Mouse (Mus musculus): ENCODE results near the gene Cd300lb. TPM values are rescaled to one million over a fixed set of nuclear protein-coding genes. Genes with fewer than 3 reads are reported as not detected.
A peak's percentile ranks its signal among the peaks of the same experiment; 100 is the strongest.

The Cd300lb gene
- polyA plus RNA-seq (2012; rRNA removed): 0.04 and 0.07 TPM in 2 replicates

DNA sequence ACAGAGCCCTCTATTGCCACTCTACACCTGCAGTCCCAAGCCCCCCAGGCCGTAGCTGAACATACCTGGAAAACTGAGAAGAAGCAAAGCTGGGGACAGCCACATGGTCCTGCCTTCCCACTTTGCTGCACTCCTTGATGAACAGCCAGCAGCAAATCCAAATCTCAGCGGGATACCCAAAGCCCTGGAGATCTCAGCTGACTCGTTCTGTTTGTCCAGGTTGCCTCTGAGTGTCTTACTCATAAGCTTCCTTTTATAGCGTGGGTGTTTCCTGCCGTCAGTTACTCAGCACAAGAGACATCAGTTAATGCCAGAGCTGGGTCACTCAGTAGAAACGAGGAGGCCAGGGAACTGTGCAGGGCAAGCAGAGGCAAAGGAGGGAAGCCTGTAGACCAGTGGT, at the start of gene Cd300lb:
Cd300lb (minus strand) TSS at position 243 of the 400 bp plus-strand sequence.
- TF ChIP-seq POLR2A (IDR thresholded peaks at IDR 0.05; ENCODE audit: borderline replicate concordance, extremely low read depth, insufficient read depth, insufficient read length, poor library complexity, severe bottlenecking) (no peak), CTCF (IDR thresholded peaks at IDR 0.05; ENCODE audit: borderline replicate concordance, extremely low read depth, insufficient read depth, insufficient read length) (no peak)
- no peak for DNase-seq (ENCODE audit: low read depth)

GRCm38 (mm10) chr11:114981866-114982265, 47.7 kb upstream of the Cd300lb start:
- TF ChIP-seq CTCF (IDR thresholded peaks at IDR 0.05; ENCODE audit: borderline replicate concordance, extremely low read depth, insufficient read depth, insufficient read length) (no peak), POLR2A (IDR thresholded peaks at IDR 0.05; ENCODE audit: borderline replicate concordance, extremely low read depth, insufficient read depth, insufficient read length, poor library complexity, severe bottlenecking) (no peak)

DNA sequence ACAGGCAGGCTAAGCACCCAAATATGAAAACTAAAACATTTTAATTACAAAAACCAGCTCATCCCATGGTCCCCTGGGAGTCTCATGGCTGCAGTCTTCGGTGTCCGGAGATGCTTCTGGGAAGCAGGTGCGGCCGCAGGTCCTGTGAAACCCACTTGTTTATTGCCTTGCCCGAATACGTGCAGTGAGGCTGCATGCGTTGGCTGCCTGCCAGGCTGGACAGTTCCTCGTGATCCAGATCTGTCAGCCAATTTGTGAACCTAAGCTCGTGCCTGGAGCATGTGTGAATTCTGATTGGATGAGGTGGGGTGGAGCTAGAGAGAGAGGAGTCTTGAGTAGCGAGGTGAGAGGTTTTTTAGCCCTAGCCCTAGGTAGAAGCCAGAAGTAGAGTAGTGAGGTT, 38.5 kb upstream of the Cd300lb start:
- TF ChIP-seq POLR2A (IDR thresholded peaks at IDR 0.05; ENCODE audit: borderline replicate concordance, extremely low read depth, insufficient read depth, insufficient read length, poor library complexity, severe bottlenecking): no peak
- peak; percentile 1 for DNase-seq (ENCODE audit: low read depth)

More at GRCm38 (mm10) chr11:114981866-114982265, 47.7 kb upstream of the Cd300lb start:
- DNase-seq (ENCODE audit: low read depth): no peak

- DNase-seq (ENCODE audit: low read depth): no peak
- no peak for TF ChIP-seq POLR2A (IDR thresholded peaks at IDR 0.05; ENCODE audit: borderline replicate concordance, extremely low read depth, insufficient read depth, insufficient read length, poor library complexity, severe bottlenecking)
- no peak for TF ChIP-seq CTCF (IDR thresholded peaks at IDR 0.05; ENCODE audit: borderline replicate concordance, extremely low read depth, insufficient read depth, insufficient read length)
These were observed 34.6 kb upstream of the Cd300lb start, which contains the start of gene Cd300c for GRCm38 (mm10) chr11:114968752-114969207. TSS of gene Cd300c (minus strand) at chr11:114969157.

DNA sequence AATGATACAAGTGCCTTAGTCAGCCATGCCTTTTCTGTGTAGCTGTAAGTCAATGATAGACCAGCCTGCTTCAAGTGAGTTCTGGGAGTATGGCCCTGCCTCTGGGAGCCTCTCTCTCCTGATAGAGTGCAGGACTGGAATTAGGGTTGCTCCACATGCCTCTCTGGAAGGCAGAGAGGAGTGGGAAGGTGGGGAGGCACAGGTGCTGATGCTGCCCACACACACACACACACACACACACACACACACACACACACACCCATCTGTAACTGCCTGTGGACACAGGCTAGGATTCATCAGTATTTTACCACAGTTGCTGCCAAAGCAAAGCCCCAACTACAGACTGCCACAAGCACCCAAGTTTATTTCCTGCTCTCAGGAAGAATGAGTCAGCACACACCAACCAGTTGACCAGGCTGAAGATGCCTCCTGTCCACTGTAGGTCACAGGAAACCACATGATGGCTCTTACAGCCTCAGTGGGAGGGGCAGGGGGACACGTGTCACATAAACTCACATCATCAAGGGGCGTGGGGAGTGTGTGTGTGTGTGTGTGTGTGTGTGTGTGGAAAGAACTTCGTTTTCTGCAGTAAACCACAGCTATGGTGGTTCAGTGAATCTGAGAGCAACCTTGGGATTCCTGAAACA, 31.1 kb upstream of the Cd300lb start:
- no peak for DNase-seq (ENCODE audit: low read depth)
- TF ChIP-seq POLR2A (IDR thresholded peaks at IDR 0.05; ENCODE audit: borderline replicate concordance, extremely low read depth, insufficient read depth, insufficient read length, poor library complexity, severe bottlenecking) (no peak), CTCF (IDR thresholded peaks at IDR 0.05; ENCODE audit: borderline replicate concordance, extremely low read depth, insufficient read depth, insufficient read length) (no peak)

DNA sequence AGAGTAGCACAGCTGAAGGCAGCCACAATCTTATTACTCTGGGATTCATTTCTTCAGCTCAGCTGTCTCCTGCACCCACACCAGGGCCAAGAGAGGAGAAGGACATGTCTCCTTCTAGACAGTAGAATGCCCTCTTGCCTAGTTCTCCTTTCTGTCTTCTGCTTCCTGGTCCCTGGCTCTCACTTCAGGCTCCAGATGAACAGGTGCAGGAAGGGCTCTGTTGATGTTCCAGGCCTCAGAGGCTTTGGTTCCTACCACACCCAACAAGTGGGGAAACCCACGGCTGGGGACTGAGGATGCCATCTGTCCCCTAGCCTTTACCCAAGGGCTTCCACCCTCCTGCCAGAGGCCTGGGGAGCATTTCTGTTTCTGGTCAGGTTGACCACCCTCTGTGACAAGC, 26.2 kb upstream of the Cd300lb start:
- DNase-seq (ENCODE audit: low read depth): no peak
- TF ChIP-seq CTCF (IDR thresholded peaks at IDR 0.05; ENCODE audit: borderline replicate concordance, extremely low read depth, insufficient read depth, insufficient read length) (no peak), POLR2A (IDR thresholded peaks at IDR 0.05; ENCODE audit: borderline replicate concordance, extremely low read depth, insufficient read depth, insufficient read length, poor library complexity, severe bottlenecking) (no peak)

- TF ChIP-seq POLR2A (IDR thresholded peaks at IDR 0.05; ENCODE audit: borderline replicate concordance, extremely low read depth, insufficient read depth, insufficient read length, poor library complexity, severe bottlenecking) (no peak), CTCF (IDR thresholded peaks at IDR 0.05; ENCODE audit: borderline replicate concordance, extremely low read depth, insufficient read depth, insufficient read length) (no peak)
- no peak for DNase-seq (ENCODE audit: low read depth)
These were observed 595 bp downstream of the Cd300lb start for GRCm38 (mm10) chr11:114933591-114933990.

GRCm38 (mm10) chr11:114931041-114931440, 3.1 kb downstream of the Cd300lb start:
- no peak for TF ChIP-seq CTCF (IDR thresholded peaks at IDR 0.05; ENCODE audit: borderline replicate concordance, extremely low read depth, insufficient read depth, insufficient read length)
- TF ChIP-seq POLR2A (IDR thresholded peaks at IDR 0.05; ENCODE audit: borderline replicate concordance, extremely low read depth, insufficient read depth, insufficient read length, poor library complexity, severe bottlenecking): no peak
- no peak for DNase-seq (ENCODE audit: low read depth)

GRCm38 (mm10) chr11:114929581-114929980, 4.6 kb downstream of the Cd300lb start:
- TF ChIP-seq CTCF (IDR thresholded peaks at IDR 0.05; ENCODE audit: borderline replicate concordance, extremely low read depth, insufficient read depth, insufficient read length): no peak
- TF ChIP-seq POLR2A (IDR thresholded peaks at IDR 0.05; ENCODE audit: borderline replicate concordance, extremely low read depth, insufficient read depth, insufficient read length, poor library complexity, severe bottlenecking): no peak
- DNase-seq (ENCODE audit: low read depth): no peak

- TF ChIP-seq CTCF (IDR thresholded peaks at IDR 0.05; ENCODE audit: borderline replicate concordance, extremely low read depth, insufficient read depth, insufficient read length): peak; percentile 44; the same call in 1 of the 2 replicates
- no peak for TF ChIP-seq POLR2A (IDR thresholded peaks at IDR 0.05; ENCODE audit: borderline replicate concordance, extremely low read depth, insufficient read depth, insufficient read length, poor library complexity, severe bottlenecking)
- no peak for DNase-seq (ENCODE audit: low read depth)
These were observed 10.2 kb downstream of the Cd300lb start for GRCm38 (mm10) chr11:114923961-114924360.

DNA sequence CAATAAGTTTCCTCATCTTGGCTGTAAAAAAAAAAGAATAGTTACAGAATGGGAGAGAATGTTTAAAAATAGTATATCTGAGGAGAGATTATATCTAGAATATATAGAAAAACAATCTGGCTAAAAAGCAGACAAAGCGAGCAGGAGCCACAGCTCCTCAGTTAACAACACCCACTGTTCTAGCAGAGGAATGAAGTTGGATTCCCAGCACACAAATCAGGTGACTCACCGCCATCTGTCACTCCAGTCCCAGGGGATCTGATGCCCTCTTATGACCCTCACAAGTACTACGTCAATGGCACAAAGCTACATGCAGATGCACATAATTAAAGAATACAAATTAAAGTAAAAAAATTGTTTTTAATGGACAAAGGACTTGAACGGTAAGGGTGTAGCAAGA, 11.7 kb downstream of the Cd300lb start:
- TF ChIP-seq CTCF (IDR thresholded peaks at IDR 0.05; ENCODE audit: borderline replicate concordance, extremely low read depth, insufficient read depth, insufficient read length) (no peak), POLR2A (IDR thresholded peaks at IDR 0.05; ENCODE audit: borderline replicate concordance, extremely low read depth, insufficient read depth, insufficient read length, poor library complexity, severe bottlenecking) (no peak)
- DNase-seq (ENCODE audit: low read depth): no peak

- no peak for DNase-seq (ENCODE audit: low read depth)
- TF ChIP-seq CTCF (IDR thresholded peaks at IDR 0.05; ENCODE audit: borderline replicate concordance, extremely low read depth, insufficient read depth, insufficient read length) (no peak), POLR2A (IDR thresholded peaks at IDR 0.05; ENCODE audit: borderline replicate concordance, extremely low read depth, insufficient read depth, insufficient read length, poor library complexity, severe bottlenecking) (no peak)
These were observed 17.1 kb downstream of the Cd300lb start for GRCm38 (mm10) chr11:114917120-114917519.
